In the genomic region with DNA sequence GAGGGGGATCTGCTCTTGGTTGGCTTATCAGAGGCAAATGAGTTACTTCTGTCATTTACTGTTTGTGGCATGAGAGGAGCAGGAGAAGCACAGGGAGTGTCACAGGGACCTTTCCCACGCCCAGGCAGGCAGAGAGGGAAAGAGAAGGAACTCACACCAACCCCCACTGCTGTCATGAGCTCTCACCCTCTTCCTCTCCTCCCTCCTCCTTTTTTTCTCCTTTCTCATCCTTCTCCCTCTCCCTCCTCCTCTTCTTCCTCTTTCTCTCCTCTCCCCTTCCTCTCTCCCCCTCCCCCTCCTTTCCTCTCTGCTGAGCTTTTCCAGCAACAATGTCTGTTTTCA, we compare ENCODE assay signal across 9 mouse cellular contexts. TPM values are rescaled to one million over a fixed set of nuclear protein-coding genes. Genes with fewer than 3 reads are reported as not detected.
DNase-seq lines count a peak whose midpoint lies in the region; ATAC-seq and TF ChIP-seq lines count a peak whose summit lies in the region.
"Had no signal": no experiment of that assay in that cellular context is flagged by ENCODE, and none has a peak within 500 bp of the region (broad histone marks: within the 10 kb centered on the region; RNA-seq: fewer than 3 reads in every experiment).

No protein-coding gene starts in this region.

- H3K4me1 ChIP-seq in lung, embryonic 15.5 days = peaks cover 12% of the 10 kb centered on the region; the same call in 1 of the 2 replicates
- H3K4me1 ChIP-seq in embryonic facial prominence, embryonic 14.5 days (ENCODE audit: control insufficient read depth, insufficient read depth, low read length) = peaks cover 11% of the 10 kb centered on the region

- no peak for ATAC-seq in lung, embryonic 15.5 days (ENCODE audit: borderline replicate concordance, extremely low read depth, low FRiP score, low TSS enrichment)
- ATAC-seq in embryonic facial prominence, embryonic 14.5 days (ENCODE audit: low read depth) = no peak
- ATAC-seq in megakaryocyte, adult 5-6 weeks (ENCODE audit: poor library complexity, severe bottlenecking) = peak; percentile 58
- no peak for ATAC-seq in cerebellum, adult (ENCODE audit: insufficient number of reproducible peaks, low FRiP score, low TSS enrichment)

- 33% methylated on average over 1 of the region's 1 CpGs for whole genome bisulfite sequencing in lung, embryonic 15.5 days
- 40% methylated on average over 1 of the region's 1 CpGs for whole genome bisulfite sequencing in embryonic facial prominence, embryonic 14.5 days

- intact Hi-C loops in gastrocnemius, adult 2 months (cut with DNase I) = no loop called here
- intact Hi-C loops in gastrocnemius, postnatal 14 days (cut with DNase I; ENCODE audit: low total_unique reads) = no loop called here

- no peaks in the 10 kb centered on the region for H3K9me3 ChIP-seq in lung, embryonic 15.5 days
- H3K9me3 ChIP-seq in embryonic facial prominence, embryonic 14.5 days (ENCODE audit: control insufficient read depth, low read length) = no peaks in the 10 kb centered on the region

- H3K4me2 ChIP-seq in lung, embryonic 15.5 days = 0 out of 2 replicates have a peak overlapping the region, but pooled peaks have one; percentile 4
- no peak overlapping the region for H3K4me2 ChIP-seq in embryonic facial prominence, embryonic 14.5 days (ENCODE audit: low read depth, low read length)
- H3K4me2 ChIP-seq: heart, embryonic 11.5 days had no signal

- H3K4me3 ChIP-seq in gastrocnemius, adult 2 months = no peak overlapping the region
- no peak overlapping the region for H3K4me3 ChIP-seq in lung, embryonic 15.5 days
- H3K4me3 ChIP-seq in embryonic facial prominence, embryonic 14.5 days (ENCODE audit: low read depth, low read length) = no peak overlapping the region

- DNase-seq in gastrocnemius, adult 2 months = no peak
- DNase-seq in gastrocnemius, postnatal 14 days = no peak
- DNase-seq in lung, postnatal 10 days = no peak
- DNase-seq in embryonic facial prominence, embryonic 14.5 days (ENCODE audit: low spot score) = no peak
- no peak for DNase-seq in frontal cortex, adult 2 months (ENCODE audit: extremely low spot score in 1 of 2, low spot score in 1 of 2)

- H3K36me3 ChIP-seq in lung, embryonic 15.5 days = no peaks in the 10 kb centered on the region
- H3K36me3 ChIP-seq in embryonic facial prominence, embryonic 14.5 days (ENCODE audit: control insufficient read depth, insufficient read depth, low read length) = no peaks in the 10 kb centered on the region

- H3K27me3 ChIP-seq in lung, embryonic 15.5 days = no peaks in the 10 kb centered on the region
- no peaks in the 10 kb centered on the region for H3K27me3 ChIP-seq in embryonic facial prominence, embryonic 14.5 days (replicated peaks; ENCODE audit: control insufficient read depth, insufficient read depth, low read length)

- no peak overlapping the region for H3K9ac ChIP-seq in lung, embryonic 15.5 days
- no peak overlapping the region for H3K9ac ChIP-seq in embryonic facial prominence, embryonic 14.5 days (ENCODE audit: low read depth, low read length)

- H3K27ac ChIP-seq in gastrocnemius, adult 2 months = 0 out of 2 replicates have a peak overlapping the region, but pooled peaks have one; percentile 24
- peak overlapping the region; percentile 11 for H3K27ac ChIP-seq in lung, embryonic 15.5 days
- H3K27ac ChIP-seq in embryonic facial prominence, embryonic 14.5 days (replicated peaks; ENCODE audit: low read depth, low read length) = peak overlapping the region; percentile 10

- no peak for TF ChIP-seq CTCF in gastrocnemius, adult 2 months (IDR thresholded peaks at IDR 0.05)

RNA-seq across cellular contexts. Expression of a gene that starts 21.6 kb away (rescaled TPM):
- total RNA-seq in gastrocnemius, adult 2 months (2021) = under 1 TPM; 0.43 to 0.61 TPM
- total RNA-seq in gastrocnemius, postnatal 14 days (2021) = 1 to 10 TPM in 1 of 2 experiments, under 1 TPM in 1; 0.98 to 1.7 TPM
- 21.5 and 22.1 TPM in 2 replicates for polyA plus RNA-seq in lung, embryonic 15.5 days (2015; fragmentation: Nextera tagmentation; extraction: Ambion mirVana)
- polyA plus RNA-seq in embryonic facial prominence, embryonic 14.5 days (2014; fragmentation: Nextera tagmentation; extraction: Ambion mirVana) = 20.1 and 23.5 TPM in 2 replicates
- total RNA-seq in megakaryocyte, adult 5-6 weeks (2015) = 215 and 219 TPM in 2 replicates
- 83.1 and 85.6 TPM in 2 replicates for total RNA-seq in megakaryocyte, adult 5-6 weeks (2017)
- polyA plus RNA-seq in frontal cortex, adult 2 months (2012; rRNA removed) = 18.3 and 21.0 TPM in 2 replicates

Comparison
In these comparisons a context has a peak if more than half of its experiments do, and no peak if none do; other contexts are left out.
1. RNA of a gene that starts 21.6 kb away (total RNA-seq): 83.1 to 219 TPM in megakaryocyte, adult 5-6 weeks; 0.98 to 1.7 TPM in gastrocnemius, postnatal 14 days and 0.43 to 0.61 TPM in gastrocnemius, adult 2 months; every median in the first group is over 10 times any median in the second.
2. Peak in every context shown above with its lines, with median percentiles within 50 percentile points of each other: H3K27ac ChIP-seq.